Mouse (Mus musculus): ENCODE data around the gene Hist1h3d. TPM values are rescaled to one million over a fixed set of nuclear protein-coding genes. Genes with fewer than 3 reads are reported as not detected.
A peak's percentile ranks its signal among the peaks of the same experiment; 100 is the strongest.
"Not testable (repeated sequence)": the region's sequence is repeated elsewhere in the genome, so short reads cannot be mapped to it uniquely, and the experiment has no call there.

The Hist1h3d gene
- polyA plus RNA-seq, 1 experiment from 2014 or later: 4.2 TPM

GRCm38 (mm10) chr13:23530181-23530900 lies 45.2 kb upstream of the Hist1h3d start:
- no peaks in the 10 kb centered on the region for H3K4me1 ChIP-seq (replicated peaks; ENCODE audit: control insufficient read depth, insufficient read depth)
- no peak for TF ChIP-seq CTCF (IDR thresholded peaks at IDR 0.05; ENCODE audit: low read depth)
- no peak for TF ChIP-seq EP300 (optimal IDR thresholded peaks at IDR 0.05)
- peak overlapping the region; percentile 73 for H3K4me2 ChIP-seq (replicated peaks; ENCODE audit: low read depth)
- H3K36me3 ChIP-seq (ENCODE audit: control insufficient read depth, insufficient read depth, low read length): no peaks in the 10 kb centered on the region
- no peaks in the 10 kb centered on the region for H3K27me3 ChIP-seq (ENCODE audit: control insufficient read depth, insufficient read depth, low read length)
- H3K27ac ChIP-seq (replicated peaks): peak overlapping the region; percentile 98
- H3K4me3 ChIP-seq (ENCODE audit: low read depth, low read length): peak overlapping the region; percentile 60
- H3K9me3 ChIP-seq (ENCODE audit: control insufficient read depth, low read length): no peaks in the 10 kb centered on the region
- DNase-seq (ENCODE audit: low spot score): peak; percentile 72
- under 1% methylated on average over 20 of the region's 20 CpGs for WGBS
- peak; percentile 39; the same call in 1 of the 2 replicates for ATAC-seq (ENCODE audit: low FRiP score, low TSS enrichment)
- peak overlapping the region; percentile 78 for H3K9ac ChIP-seq (ENCODE audit: low read length)

GRCm38 (mm10) chr13:23530901-23531875 lies 44.4 kb upstream of the Hist1h3d start, which contains the start of gene Hist1h4h:
Gene Hist1h4h, plus strand, starts transcription at chr13:23531050.
- Histone ChIP-seq H3K9me3 (ENCODE audit: control insufficient read depth, low read length) (no peaks in the 10 kb centered on the region), H3K36me3 (ENCODE audit: control insufficient read depth, insufficient read depth, low read length) (no peaks in the 10 kb centered on the region), H3K27ac (replicated peaks) (peak within 1 kb of the TSS; percentile 98), H3K4me3 (ENCODE audit: low read depth, low read length) (peak within 1 kb of the TSS; percentile 60), H3K9ac (ENCODE audit: low read length) (peak within 1 kb of the TSS; percentile 78), H3K27me3 (ENCODE audit: control insufficient read depth, insufficient read depth, low read length) (no peaks in the 10 kb centered on the region), H3K4me2 (replicated peaks; ENCODE audit: low read depth) (peak within 1 kb of the TSS; percentile 73), H3K4me1 (replicated peaks; ENCODE audit: control insufficient read depth, insufficient read depth) (no peaks in the 10 kb centered on the region)
- WGBS: under 1% methylated on average over 50 of the region's 70 CpGs
- DNase-seq (ENCODE audit: low spot score) (peak; percentile 96), ATAC-seq (ENCODE audit: low FRiP score, low TSS enrichment) (peak; percentile 86)
- TF ChIP-seq EP300 (optimal IDR thresholded peaks at IDR 0.05) (peak; percentile 54), CTCF (IDR thresholded peaks at IDR 0.05; ENCODE audit: low read depth) (no peak; the same call in 1 of the 2 replicates)

- TF ChIP-seq EP300 (optimal IDR thresholded peaks at IDR 0.05) (no peak), CTCF (IDR thresholded peaks at IDR 0.05; ENCODE audit: low read depth) (no peak)
- no peak for DNase-seq (ENCODE audit: low spot score)
- Histone ChIP-seq H3K9me3 (ENCODE audit: control insufficient read depth, low read length) (no peaks in the 10 kb centered on the region), H3K9ac (ENCODE audit: low read length) (no peak overlapping the region), H3K4me3 (ENCODE audit: low read depth, low read length) (peak overlapping the region; percentile 60), H3K4me1 (replicated peaks; ENCODE audit: control insufficient read depth, insufficient read depth) (no peaks in the 10 kb centered on the region), H3K27ac (replicated peaks) (peak overlapping the region; percentile 98), H3K27me3 (ENCODE audit: control insufficient read depth, insufficient read depth, low read length) (no peaks in the 10 kb centered on the region), H3K4me2 (replicated peaks; ENCODE audit: low read depth) (peak overlapping the region; percentile 73), H3K36me3 (ENCODE audit: control insufficient read depth, insufficient read depth, low read length) (no peaks in the 10 kb centered on the region)
- ATAC-seq (ENCODE audit: low FRiP score, low TSS enrichment): no peak
- WGBS: 12% methylated on average over 9 of the region's 9 CpGs
Measured at GRCm38 (mm10) chr13:23532262-23533075, 43.1 kb upstream of the Hist1h3d start.

GRCm38 (mm10) chr13:23533560-23534367 lies 41.8 kb upstream of the Hist1h3d start, which contains the start of gene Hist1h2af:
Gene Hist1h2af, plus strand, starts transcription at chr13:23533906.
- H3K27me3 ChIP-seq (ENCODE audit: control insufficient read depth, insufficient read depth, low read length); H3K9me3 ChIP-seq (ENCODE audit: control insufficient read depth, low read length); H3K36me3 ChIP-seq (ENCODE audit: control insufficient read depth, insufficient read depth, low read length); H3K4me1 ChIP-seq (replicated peaks; ENCODE audit: control insufficient read depth, insufficient read depth): not testable (repeated sequence)
- Histone ChIP-seq H3K4me2 (replicated peaks; ENCODE audit: low read depth) (peak within 1 kb of the TSS; percentile 73), H3K9ac (ENCODE audit: low read length) (peak within 1 kb of the TSS; percentile 57), H3K27ac (replicated peaks) (peak within 1 kb of the TSS; percentile 74), H3K4me3 (ENCODE audit: low read depth, low read length) (peak within 1 kb of the TSS; percentile 45)
- under 1% methylated on average over 22 of the region's 53 CpGs for WGBS
- ATAC-seq (ENCODE audit: low FRiP score, low TSS enrichment) (0 out of 2 replicates have a peak, but pooled peaks have one; percentile 36), DNase-seq (ENCODE audit: low spot score) (peak; percentile 72)
- peak; percentile 2; the same call in 1 of the 2 replicates for TF ChIP-seq CTCF (IDR thresholded peaks at IDR 0.05; ENCODE audit: low read depth)

Data from stomach, postnatal 0 days (tissue).